Mouse (Mus musculus): ENCODE measurements around the gene Plcl1.

DNA sequence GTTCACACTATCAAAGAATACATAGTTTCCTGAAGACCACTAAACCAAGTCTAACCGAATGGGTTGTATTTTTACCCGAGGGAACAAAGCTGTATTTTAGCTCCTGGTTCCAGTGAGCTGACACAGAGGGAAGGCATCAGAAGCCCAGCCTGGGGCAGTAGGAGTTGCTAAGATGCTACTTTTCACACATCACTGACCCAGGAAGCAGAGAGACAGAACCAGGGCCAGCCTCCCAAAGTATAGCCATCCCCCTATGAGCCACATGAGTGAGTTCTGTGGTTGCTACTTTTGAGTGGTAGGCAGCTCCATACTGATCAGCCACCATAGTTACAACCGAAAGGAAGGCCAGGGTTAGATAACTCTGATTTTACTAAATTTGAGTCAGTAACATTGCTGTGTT, 106.4 kb downstream of the Plcl1 start:
- TF ChIP-seq CTCF (IDR thresholded peaks at IDR 0.05; ENCODE audit: control insufficient read depth, insufficient read depth, low read length) (no peak), POLR2A (IDR thresholded peaks at IDR 0.05; ENCODE audit: borderline replicate concordance, control insufficient read depth, low read depth, low read length) (no peak)
